Mouse (Mus musculus): ENCODE measurements around the gene Pparg.

The Pparg gene

GRCm38 (mm10) chr6:115360776-115361605, at the start of gene Pparg:
TSS of gene Pparg (plus strand) at chr6:115360951.
- no peak for DNase-seq (ENCODE audit: low spot score)

DNA sequence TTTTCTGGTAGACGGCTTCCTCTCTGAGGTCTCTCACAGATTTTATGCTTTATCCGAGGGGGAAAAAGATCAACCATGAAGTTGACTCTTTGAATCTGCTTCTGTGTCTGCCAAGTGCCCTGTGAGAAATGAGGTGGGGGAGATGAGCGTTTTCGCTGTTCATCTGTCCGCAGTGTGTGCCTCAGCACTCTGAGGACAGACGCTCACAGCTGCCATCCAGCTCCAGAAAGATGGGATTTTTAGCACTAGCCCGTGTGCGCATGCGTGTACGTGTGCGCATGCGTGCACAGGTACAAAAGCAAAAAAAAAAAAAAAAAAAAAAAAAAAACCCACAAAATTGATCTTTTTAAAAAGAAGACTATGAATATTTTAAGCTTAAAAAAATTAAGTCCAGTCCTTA, 48.0 kb upstream of the Pparg start:
- no peak for DNase-seq (ENCODE audit: low spot score)

- peak; percentile 37 for DNase-seq (ENCODE audit: low spot score)
Measured at GRCm38 (mm10) chr6:115313235-115313738, 47.5 kb upstream of the Pparg start.

DNA sequence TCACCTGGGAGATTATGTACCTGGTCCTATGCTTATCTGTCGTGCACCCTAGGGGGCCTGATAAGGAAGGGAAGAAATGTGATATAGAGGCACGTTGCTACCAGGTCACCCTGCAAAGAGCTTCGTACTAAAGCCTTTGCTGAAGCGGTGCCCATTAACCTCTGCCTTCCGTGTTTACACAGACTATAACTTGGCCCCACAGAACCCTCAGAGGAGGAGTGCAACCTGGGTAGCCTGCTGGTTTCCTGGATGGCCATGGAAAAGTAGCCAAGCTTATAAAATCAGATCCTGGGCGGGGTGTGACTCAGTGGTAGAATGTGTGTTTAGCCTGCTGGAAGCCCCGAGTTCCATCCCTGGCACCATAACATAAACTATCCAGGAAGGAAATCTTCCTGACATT, 46.8 kb upstream of the Pparg start:
- DNase-seq (ENCODE audit: low spot score) = no peak

DNA sequence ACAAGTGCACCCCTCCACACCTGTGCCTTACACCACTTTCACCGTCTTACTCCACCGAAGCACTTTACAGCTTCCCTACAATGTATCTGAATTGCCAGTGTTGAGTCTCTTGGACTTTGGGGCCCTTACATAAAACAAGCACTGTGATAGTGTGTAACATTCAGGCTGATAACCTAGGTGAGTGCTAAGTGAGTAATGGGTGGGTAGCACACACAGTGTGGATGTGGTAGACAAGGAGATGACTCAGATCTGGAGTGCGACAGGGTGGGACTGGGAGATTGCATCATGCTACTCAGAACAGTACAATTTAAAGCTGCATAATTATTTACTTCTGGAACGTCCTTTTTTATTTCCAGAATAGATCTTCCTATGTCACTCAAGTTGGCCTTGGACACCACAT, 45.0 kb upstream of the Pparg start:
- no peak for DNase-seq (ENCODE audit: low spot score)

- DNase-seq (ENCODE audit: low spot score) = no peak
Measured at GRCm38 (mm10) chr6:115316811-115317221, 43.9 kb upstream of the Pparg start.

DNA sequence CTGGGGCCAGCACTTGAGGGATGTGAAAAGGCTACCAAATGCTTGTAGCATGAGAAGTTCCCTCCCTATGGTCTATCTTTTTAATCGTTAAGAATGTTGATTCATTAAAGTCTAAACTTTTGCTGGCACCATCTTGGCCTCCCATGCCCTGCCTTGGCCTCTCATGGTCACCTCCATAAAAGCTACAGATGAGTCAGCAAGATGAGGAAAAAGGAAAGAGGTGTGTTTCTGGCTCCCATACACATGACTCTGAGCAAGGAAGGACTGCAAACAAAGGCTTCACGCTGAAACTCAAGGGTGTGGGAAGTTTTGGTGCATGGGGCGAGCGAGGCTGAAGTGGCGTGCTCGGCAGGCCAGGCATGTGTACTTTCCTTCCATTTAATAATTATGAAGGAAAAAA, 41.9 kb upstream of the Pparg start:
- DNase-seq (ENCODE audit: low spot score) = no peak

DNA sequence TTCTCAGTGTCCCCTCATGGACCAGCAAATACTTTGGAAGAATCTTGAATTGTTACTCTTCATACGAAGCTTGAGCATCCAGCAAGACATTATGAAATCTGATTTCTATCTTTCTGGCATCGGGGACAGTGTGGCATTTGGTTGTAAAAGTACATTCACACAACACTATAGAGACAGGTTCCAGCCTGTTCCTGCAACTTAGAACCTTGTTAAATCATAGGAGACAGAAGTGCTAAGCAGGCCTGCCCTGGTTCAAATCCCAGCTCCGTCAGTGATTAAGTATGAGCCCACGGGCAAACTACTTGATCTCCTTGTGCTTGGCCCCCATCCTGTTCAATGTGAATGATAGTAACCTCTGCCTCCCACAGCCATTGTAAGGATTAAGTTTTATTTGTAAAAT, 41.1 kb upstream of the Pparg start:
- DNase-seq (ENCODE audit: low spot score) = no peak

DNA sequence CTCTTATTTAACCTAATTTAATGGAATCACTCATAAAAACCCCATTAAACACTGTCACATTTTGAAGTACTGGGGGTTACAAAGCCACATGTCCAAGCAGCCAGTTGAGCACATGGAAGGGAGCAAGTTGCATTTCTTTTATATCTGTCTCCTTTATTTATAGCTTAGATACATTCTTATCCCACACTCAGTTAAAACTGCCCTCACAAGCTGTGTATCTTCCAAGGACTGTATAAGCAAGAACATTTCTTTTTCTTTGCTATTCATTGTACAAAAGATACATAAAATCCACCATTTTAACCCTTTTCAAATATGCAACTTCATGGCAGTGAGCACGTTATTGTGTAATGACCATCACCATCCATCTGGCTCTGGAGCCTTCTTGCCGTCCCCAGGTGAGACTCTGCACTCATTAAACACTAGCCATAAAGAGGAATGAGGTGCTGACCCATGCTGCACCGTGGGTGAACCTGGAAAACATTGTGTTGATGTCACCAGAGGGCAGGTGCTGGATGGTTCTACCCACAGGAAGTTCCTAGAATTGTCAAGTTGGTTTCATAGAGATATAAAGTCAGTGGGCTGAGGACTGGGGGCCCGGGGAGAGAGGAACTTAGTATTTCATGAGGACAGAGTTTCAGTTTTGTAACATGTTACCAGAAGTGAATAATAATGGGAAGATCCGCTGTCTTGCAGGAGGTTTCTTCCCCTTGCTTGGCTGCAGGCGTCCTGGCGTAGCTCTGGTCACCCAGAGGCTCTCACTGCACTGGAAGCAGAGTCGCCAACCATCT, 39.6 kb upstream of the Pparg start:
- DNase-seq (ENCODE audit: low spot score) = no peak

- peak; percentile 11 for DNase-seq (ENCODE audit: low spot score)
Measured at GRCm38 (mm10) chr6:115321883-115322351, 38.8 kb upstream of the Pparg start.

GRCm38 (mm10) chr6:115322956-115323355, 37.8 kb upstream of the Pparg start:
- DNase-seq (ENCODE audit: low spot score) = no peak

DNA sequence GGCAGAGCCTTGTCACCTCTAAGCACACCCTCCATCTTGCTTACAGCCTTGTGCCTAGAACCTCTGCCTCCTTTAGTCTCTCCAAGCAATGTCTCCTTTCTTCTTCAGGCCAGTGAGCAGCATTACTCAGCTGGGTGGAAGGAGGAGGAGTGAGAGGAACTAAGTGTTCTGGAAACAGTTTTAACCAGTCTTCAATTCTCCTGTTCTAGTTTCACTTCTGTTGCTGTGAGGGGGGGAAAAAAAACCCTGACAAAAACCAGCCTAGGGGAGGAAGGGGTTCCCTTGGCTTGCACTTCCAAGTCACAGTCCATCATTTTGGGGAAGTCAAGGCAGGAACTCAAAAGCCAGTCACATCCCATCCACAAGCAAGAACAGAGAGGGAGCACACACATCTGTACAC, 29.8 kb upstream of the Pparg start:
- DNase-seq (ENCODE audit: low spot score) = no peak

- no peak for DNase-seq (ENCODE audit: low spot score)
Measured at GRCm38 (mm10) chr6:115333099-115333694, 27.6 kb upstream of the Pparg start.

DNA sequence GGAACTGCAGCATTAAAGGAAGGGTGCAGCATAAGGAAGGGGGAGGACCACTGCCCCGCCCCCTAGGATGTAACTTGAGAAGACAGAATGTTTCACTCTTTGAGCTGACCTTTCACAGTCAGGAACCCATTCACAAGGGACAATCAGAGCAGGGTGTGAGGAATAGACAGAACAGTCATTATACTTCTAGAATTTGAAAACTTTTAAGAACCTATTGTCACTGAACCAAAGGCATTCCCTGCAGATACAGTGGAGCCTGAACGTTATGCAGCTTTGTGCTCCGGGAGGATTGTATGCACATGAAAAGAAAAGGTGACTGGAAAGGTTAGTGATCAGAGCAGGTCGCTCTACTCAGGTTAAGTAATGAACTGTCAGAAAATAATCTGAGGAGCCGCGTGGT, 25.2 kb upstream of the Pparg start:
- DNase-seq (ENCODE audit: low spot score) = no peak

GRCm38 (mm10) chr6:115340084-115340483, 20.7 kb upstream of the Pparg start:
- DNase-seq (ENCODE audit: low spot score) = no peak

DNA sequence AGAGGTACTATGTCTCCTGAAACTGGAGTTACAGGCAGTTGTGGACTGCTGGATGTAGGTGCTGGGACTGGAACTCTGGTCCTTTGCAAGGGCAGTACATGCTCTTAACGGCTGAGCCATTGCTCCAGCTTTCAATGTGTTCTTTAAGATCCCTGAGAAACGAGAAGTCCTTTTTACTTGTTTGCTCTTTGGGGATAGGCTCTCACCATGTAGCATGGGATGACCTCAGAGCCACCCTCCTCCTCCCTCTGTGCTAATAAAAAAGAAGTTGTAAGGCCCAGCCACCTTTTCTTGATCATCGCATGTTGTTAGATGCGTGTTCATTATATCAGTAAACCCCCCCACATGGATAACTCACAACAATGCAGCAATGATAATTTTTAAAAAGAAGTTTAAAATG, 17.7 kb upstream of the Pparg start:
- no peak for DNase-seq (ENCODE audit: low spot score)

DNA sequence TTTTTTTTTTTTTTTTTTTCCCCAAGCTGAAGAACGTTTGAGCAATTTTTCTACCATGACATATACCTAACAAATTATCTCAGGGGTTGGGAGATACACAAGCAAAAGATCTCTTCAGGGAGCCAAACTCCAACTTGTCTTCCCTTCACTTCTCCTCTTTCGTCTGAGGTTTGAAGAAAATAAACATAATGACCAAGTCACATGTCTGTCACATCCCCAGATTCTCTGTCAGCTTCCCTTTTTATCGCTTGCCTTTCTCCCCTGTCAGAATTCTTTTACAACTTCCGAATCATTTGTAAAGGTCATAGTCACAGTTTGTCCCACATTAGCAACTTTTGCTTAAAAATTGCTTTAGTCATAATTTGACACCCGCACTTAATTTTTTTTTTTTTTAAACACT, 17.2 kb upstream of the Pparg start:
- DNase-seq (ENCODE audit: low spot score) = no peak

DNA sequence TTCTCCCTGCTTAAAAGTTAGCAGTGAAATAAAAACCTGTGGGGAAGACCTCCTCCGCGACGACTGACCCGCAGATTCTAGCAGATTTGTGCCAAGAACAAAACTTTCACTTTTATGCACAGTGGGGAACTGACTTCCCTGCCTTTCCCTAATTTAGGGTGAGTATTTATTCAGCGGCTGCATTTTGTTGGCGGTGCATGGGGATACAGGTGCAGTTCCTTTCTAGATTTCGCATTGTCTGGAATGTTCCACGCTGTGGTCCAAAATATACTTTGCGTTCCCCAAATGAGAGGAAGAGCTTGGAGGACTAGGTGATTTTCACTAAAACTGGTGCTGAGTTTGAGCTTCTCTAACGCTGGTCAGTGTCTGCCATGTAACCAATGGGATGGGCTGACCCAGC, 16.6 kb upstream of the Pparg start:
- DNase-seq (ENCODE audit: low spot score) = no peak

DNA sequence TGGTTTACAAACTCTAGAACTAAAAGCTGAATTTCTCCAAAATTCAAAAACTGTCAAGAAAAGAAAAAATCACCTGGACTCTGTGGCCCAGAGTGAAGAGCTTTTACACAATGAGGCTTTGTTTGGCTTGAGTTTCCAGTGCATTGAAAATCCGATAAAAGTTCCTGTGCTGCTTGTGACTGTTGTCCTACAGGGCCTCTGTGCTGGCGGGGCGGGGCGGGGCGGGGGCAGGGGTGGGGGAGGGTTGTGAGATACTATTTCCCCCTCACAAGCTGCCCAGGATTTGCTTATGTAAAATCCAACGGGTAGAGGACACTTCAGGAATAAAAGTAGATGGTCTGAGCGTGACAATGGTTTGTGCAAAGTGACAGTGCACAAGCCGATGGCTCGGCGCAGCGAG, 16.2 kb upstream of the Pparg start:
- no peak for DNase-seq (ENCODE audit: low spot score)

DNA sequence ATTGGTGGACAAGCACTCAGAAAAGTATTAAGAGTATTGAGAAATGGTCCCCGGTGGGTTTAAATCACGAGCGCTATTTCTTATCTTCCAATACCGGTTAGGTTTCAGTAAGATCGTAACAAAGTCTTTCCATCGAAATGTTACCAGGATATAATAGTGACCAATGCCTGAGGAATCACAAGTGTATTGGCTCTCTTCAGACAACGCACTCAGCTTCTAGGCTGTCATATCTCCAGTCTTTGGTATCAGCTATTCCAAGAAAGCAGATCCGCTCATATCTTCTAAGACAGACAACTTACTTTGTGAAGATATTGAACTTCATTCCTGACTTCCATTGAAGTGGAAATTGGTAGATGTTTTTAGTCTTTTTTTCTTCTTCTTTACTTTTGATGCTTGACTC, 15.7 kb upstream of the Pparg start:
- DNase-seq (ENCODE audit: low spot score) = no peak

DNA sequence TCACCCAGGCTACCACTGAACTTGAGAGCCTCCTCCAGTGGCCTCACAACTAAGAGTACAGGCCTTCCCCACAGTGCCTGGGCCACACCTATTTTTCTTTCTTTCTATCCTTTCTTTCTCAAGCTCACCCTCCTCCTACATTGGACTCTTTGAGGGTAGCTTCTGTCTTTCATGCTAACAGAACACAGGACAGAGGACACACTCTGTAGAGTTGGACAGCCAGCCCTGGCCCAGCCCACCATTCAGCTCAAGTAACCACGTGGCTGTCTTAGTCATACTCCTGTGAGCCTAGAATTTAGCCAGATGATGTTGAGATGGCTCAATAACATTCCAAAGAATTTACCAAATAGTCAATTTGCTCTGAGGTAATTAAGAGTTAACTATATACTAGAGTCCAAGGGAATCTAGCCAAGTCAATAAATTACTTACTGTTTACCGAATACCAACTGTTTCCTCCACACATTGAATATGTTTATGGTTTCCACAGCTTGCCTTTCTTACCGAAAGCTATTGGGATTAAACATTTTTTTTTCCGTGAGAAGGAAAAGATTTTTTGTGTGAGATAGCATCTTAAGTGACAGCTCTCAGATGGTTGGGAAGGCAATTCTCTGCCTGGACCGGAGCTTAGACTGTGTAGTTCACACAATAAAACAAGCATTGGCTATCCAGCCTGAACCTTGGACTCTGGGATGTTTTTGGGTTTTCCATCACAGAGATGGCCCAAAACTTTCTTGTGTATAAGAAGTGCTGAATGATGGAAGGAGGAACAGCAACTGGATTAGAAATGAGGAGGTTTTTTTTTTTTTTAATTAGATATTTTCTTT, 10.9 kb upstream of the Pparg start:
- no peak for DNase-seq (ENCODE audit: low spot score)

Data from layer of hippocampus, adult 11-12 months (tissue).